Mouse (Mus musculus): ENCODE results near the gene Vrk1.

Gene Vrk1

GRCm38 (mm10) chr12:105997028-105997786 is 12.8 kb upstream of the Vrk1 start:
- DNase-seq (ENCODE audit: low spot score): no peak

GRCm38 (mm10) chr12:106001775-106002174 is 8.3 kb upstream of the Vrk1 start:
- DNase-seq (ENCODE audit: low spot score): no peak

GRCm38 (mm10) chr12:106004719-106005118 is 5.3 kb upstream of the Vrk1 start:
- DNase-seq (ENCODE audit: low spot score): no peak

- DNase-seq (ENCODE audit: low spot score): no peak
These were observed 3.8 kb upstream of the Vrk1 start for GRCm38 (mm10) chr12:106006218-106006617.

GRCm38 (mm10) chr12:106008348-106009050 is 1.5 kb upstream of the Vrk1 start:
- peak; percentile 65 for DNase-seq (ENCODE audit: low spot score)

GRCm38 (mm10) chr12:106009122-106009870 is 732 bp upstream of the Vrk1 start:
- DNase-seq (ENCODE audit: low spot score): no peak

- no peak for DNase-seq (ENCODE audit: low spot score)
These were observed 2.1 kb downstream of the Vrk1 start for GRCm38 (mm10) chr12:106012161-106012560.

GRCm38 (mm10) chr12:106016265-106017012 is 6.4 kb downstream of the Vrk1 start:
- DNase-seq (ENCODE audit: low spot score): no peak

GRCm38 (mm10) chr12:106020063-106020462 is 10.0 kb downstream of the Vrk1 start:
- DNase-seq (ENCODE audit: low spot score): no peak

GRCm38 (mm10) chr12:106023652-106024051 is 13.6 kb downstream of the Vrk1 start:
- DNase-seq (ENCODE audit: low spot score): no peak

- DNase-seq (ENCODE audit: low spot score): no peak
These were observed 15.4 kb downstream of the Vrk1 start for GRCm38 (mm10) chr12:106025416-106025815.

- DNase-seq (ENCODE audit: low spot score): no peak
These were observed 16.5 kb downstream of the Vrk1 start for GRCm38 (mm10) chr12:106026385-106027134.

GRCm38 (mm10) chr12:106027372-106027771 is 17.3 kb downstream of the Vrk1 start:
- no peak for DNase-seq (ENCODE audit: low spot score)

GRCm38 (mm10) chr12:106029582-106029981 is 19.6 kb downstream of the Vrk1 start:
- no peak for DNase-seq (ENCODE audit: low spot score)

- no peak for DNase-seq (ENCODE audit: low spot score)
These were observed 20.2 kb downstream of the Vrk1 start for GRCm38 (mm10) chr12:106030146-106030745.

GRCm38 (mm10) chr12:106030796-106031195 is 20.8 kb downstream of the Vrk1 start:
- DNase-seq (ENCODE audit: low spot score): no peak

GRCm38 (mm10) chr12:106031916-106032315 is 21.9 kb downstream of the Vrk1 start:
- no peak for DNase-seq (ENCODE audit: low spot score)

- no peak for DNase-seq (ENCODE audit: low spot score)
These were observed 22.3 kb downstream of the Vrk1 start for GRCm38 (mm10) chr12:106032361-106032760.

- no peak for DNase-seq (ENCODE audit: low spot score)
These were observed 24.2 kb downstream of the Vrk1 start for GRCm38 (mm10) chr12:106034267-106034666.

GRCm38 (mm10) chr12:106034761-106035160 is 24.7 kb downstream of the Vrk1 start:
- no peak for DNase-seq (ENCODE audit: low spot score)

GRCm38 (mm10) chr12:106040259-106040658 is 30.2 kb downstream of the Vrk1 start:
- no peak for DNase-seq (ENCODE audit: low spot score)

Measured in testis, postnatal 10 days (tissue).